Mouse (Mus musculus) spleen, adult 18-20 months (tissue): ENCODE measurements at regions not wholly inside any gene's neighbourhood (a gene's known extent, or its start where the extent isn't known, plus 50 kb on each side); places are given as distances from the start of the nearest gene placed in this dataset.

Source experiments
- DNase-seq, 2 experiments: peaks; one replicate each; pipeline ENCODE4 v3.0.0; 2022; ENCODE audit warnings: mixed read lengths in 2 of 2

DNA sequence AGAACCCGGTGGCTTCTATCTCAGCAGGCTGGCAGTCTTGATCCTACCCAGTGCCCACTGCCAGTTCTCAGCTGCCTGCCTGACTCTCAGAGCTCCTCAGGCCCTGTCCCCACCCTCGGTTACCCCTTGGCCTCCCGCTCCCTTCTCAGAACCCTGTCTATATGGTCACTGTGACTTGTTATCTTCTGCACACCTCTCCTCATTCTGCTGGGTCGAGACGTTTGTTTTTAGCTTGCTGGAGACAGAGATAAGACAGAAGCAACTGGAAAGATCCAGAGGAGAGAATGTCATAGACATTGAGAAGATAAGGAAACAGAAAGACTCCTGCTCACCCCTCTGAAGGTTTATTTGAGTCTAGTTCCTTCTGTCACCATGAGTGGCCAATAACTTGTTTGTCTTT, 53.8 kb upstream of the Phc1 start:
- no peak for DNase-seq

DNA sequence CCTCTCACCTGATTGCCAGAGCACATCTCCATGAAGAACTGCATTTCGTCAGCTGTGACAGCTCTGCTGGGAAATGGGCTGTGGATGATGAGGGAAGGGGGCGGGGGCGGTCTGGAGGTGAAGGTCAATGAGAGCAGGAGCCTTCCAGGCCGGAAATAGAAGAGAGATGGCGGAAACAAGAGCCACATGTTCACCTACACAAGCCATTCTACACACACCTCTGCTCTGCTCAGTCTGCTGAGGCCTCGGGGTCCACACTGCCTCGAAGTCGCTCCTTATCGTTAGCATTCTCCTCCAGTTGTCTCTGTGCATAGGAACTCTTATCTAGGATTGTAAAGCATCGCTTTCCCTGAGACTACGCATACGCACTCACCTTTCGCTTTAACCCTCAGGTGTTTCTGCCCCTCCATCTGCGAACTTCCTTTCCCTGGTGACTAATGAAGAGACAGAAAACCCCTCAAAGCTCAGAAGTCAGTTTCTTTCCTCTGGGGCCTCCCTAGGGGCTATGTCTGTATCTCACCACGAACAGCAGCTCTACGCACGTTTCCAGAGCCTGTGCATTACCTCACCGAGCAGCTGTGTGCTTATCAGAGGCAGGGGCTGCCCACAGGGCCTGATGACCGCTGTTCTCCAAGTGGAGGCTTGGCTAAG, 53.0 kb upstream of the Phc1 start:
- no peak for DNase-seq

- DNase-seq: peak in 1 of 2 experiments; percentile 26
These were observed 51.6 kb upstream of the Phc1 start for GRCm38 (mm10) chr6:122391725-122392667.

- DNase-seq: no peak
These were observed 50.8 kb upstream of the Phc1 start for GRCm38 (mm10) chr6:122391126-122391525.

- no peak for DNase-seq
These were observed 50.4 kb upstream of the Phc1 start for GRCm38 (mm10) chr6:122390720-122391119.
